Mouse (Mus musculus) v-Abl transformed pro-B cells (cell line): ENCODE measurements around the gene H2-Ke6.

Experiments
- in situ Hi-C, 2 experiments: fragments of 400-800 bp; cut with MboI; formaldehyde crosslinking; loops; one replicate each; pipeline ENCODE4 v1.15.1; 2025; ENCODE audit not compliant: unreplicated experiment in 2 of 2

The H2-Ke6 gene

DNA sequence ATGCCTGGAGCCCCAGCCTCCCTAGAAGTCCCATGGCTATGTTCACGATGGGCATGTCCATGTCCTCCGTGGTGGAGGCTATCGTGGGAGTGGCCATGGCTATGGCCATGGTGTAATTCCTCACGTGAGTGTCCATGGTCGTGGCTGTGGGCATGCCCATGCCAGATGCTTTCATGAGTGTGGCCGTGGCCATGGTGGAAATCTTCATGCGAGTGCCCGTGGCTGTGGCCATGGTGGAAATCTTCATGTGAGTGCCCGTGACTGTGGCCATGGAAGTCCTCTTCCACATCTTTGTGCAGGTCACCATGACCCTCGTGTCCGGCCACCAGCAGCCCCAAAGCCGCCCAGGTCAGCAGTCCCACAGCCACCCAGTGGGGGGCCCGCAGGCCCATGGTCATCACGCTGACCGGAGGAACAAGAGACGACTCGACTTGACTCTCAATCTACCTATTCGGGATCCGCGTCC lies 3.0 kb upstream of the H2-Ke6 start:
- in situ Hi-C loops, result no loop called here

DNA sequence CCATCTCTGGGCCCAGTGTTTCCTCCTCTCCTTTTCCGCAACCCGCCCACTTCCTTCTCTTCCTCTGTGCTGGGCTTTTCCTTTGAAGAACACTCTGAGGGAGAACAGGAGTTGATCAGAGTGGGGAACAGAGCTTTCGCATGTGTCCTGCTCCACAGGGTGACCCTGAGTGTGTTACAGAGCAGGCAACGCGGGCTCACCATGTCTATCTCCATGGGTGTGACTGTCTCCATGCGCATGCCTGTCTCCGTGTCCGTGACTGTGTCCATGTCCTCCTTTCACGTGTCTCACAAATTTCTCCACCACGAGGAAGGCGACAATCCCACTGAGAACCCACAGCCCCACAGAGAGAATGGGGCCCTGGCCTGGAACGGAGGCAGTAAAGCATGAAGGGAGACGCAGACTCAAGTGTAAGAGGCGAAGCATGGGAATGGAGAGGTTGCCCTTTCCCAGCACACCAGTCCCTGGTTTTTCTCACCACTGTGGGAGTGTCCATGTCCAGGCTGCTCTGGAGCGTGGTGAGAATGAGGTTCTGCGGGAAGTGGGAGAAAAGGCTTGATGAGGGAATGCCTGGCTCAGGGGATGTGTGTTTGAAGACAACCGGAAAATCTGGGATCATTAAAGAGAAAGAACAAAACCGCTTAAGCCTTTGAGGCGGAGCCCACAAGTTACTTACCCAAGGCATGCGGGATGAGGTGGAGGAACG lies 2.2 kb upstream of the H2-Ke6 start:
- in situ Hi-C loops, result no loop called here

DNA sequence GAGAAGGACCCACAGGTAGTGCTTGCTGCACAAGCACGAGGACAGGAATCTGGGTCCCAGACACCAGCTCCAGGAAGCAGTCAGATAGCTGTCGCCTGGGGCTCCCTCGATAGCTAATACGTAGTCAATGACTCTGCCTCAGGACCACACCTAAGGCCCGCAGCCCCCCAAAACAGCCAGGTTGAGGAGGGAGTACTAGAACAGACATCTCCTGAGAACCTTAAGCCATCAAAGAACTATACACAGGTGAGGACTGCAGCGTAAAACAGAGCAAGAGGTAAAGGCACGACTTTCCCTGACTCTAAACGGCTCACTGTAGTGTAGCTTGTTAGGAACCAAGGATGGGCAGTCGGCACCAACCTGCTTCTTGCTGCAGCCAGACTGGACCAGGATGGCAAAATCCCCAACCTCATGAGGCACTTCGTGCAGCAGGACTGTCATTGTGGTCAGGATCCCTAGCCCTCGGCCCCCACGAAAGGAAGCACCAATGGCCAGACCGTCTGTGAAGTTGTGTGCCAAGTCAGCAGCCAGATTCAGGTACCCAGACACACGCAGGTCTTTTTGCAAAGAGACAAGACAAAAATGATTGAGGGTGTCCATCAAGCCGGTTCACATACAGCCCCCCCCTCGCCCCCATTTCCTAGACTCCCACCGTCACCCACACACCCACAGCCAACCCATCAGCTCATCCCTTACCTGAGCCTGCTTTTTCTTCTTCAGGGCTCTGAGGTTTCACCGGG lies 1.5 kb upstream of the H2-Ke6 start:
- in situ Hi-C loops, result no loop called here

DNA sequence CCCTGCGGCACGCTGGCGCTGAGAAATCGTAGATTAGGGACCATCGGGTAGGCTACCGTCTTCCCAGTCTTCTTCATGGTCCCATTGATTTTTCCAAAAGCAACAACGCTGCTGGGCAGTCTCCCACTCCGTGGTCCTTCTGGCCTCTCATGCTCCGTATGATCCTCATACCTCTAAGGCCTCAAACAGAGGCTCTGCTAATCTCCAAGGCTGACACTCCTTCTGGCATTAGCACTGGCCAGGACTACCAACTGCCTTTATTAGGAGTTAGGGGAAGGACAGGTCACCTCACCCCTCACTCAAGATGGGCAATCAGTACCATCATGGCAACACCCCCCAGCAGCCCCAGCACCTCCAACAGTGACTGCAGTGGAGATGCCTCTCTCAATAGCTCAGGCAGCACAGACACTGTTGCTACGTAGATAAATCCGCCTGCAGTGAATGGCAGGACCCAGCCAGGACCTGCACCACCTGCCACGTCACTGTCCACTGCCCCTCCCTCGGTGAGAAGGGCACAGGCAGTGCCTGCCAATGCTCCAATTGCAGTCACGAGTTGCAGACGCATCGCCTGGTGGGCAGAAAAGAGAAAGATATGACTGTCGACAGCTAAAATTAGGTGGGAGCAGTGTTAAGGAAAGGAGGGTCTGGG lies 765 bp upstream of the H2-Ke6 start:
- in situ Hi-C loops, result no loop called here

DNA sequence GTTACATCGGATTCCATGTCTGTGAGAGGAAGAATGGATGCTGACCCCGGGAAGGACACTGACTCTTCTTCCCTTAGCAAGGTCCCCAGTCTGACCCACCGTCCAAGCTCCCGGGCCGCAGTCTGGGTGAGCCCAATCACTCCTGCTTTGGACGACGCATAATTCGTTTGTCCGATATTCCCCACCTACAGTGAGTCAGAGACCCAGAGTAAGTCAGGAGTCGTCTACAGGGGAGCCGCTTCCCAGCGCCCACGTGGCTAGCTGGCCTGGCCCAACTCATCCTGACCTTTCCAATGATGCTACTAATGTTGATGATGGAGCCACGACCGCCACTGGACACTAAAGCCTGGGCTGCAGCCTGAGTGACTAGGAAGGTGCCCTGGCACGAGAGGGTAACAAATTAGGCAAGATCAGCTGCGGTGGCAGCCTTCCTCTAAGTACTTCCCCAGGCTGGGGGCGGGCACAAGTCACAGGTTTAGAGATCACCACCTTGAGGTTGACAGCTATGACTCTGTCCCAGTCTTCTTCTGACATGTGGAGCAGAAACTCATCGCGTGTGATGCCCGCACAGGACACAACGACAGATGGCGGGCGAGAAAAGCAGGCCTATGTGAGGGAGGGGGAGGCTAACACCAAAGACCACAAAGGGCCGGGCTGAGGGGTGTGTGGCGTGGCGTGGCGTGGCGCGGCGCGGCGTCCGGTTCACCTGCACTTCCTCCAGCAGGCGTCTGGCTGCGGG lies 774 bp downstream of the H2-Ke6 start:
- in situ Hi-C loops, result no loop called here

DNA sequence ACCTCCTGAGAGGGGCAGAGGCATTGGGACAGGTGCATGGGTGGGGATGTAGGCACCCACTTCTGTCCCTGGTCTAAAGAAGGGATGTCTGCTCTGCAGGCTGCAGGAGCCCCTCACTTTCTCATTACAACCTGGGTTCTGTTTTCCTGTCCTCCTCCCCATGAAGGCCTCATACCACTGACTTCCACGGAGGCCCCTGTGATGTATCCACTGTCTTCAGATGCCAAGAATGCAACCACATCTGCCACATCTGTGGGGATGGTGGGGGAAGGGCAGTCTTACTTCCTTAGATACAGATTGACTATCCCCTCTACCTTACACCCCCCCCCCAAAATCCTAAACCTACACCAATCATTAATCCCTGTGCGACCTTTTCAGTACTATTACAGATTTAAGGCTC lies 1.6 kb downstream of the H2-Ke6 start:
- in situ Hi-C loops, result no loop called here

DNA sequence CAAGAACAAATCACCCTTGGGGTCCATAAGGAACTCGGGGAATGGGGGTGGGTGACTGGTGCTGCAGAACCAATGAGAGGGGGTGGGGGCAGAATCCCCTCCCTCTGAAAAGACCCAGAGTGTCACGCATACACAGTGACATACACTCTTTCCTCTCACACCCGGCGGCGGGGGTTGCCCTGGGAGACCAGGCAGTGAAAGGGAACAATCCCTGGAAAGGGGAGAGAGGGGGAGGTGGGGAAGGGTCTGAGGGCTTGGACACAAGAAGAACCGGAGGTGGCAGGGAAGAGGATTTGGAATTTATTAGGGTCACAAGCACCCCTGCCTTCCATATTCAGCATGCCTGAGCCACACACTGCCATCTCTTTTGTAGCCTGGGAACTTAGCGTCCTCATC lies 2.1 kb downstream of the H2-Ke6 start:
- in situ Hi-C loops, result no loop called here

DNA sequence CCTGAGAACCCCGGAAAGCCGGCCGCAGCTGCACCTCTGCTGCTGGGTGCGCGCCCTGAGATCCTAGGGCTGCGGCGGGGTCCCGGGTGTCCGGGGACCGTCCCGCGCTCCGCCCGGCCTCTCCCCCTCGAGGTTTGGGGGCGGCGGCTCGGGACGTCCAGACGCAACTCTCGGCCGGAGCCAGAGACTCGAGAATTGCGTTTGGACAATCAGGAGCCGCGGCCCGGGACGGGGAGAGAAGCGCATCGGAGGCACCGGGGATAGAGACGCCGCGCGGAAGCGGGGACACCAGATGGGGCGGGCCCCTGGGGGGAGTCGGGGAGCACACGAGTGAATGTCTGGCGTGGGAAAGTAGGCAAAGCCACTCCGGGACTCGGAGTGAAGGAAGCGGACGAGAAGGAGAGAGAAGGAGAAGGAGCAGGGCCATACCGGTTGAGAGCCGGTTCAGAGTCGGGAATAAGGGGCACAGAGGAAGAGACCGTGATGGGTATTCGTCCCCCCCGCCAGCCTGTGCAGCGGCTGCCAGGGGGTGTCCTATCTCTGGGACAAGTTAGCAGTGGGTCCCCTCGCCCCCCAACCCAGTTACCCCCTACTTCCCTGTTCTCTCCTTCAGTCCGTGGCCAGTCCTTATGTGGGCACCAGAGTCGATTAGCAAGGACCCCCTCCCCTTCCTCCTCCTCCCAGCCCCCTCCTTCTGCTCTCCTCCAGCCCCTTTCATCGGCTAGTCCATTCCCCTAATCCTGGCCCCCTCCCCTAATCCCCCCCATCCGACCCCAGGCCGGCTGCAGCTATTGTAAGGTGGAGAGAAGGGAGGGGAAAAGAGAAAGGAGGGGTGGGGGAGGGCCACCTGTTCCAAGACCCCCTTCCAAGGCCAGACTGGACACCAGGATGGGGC lies 2.8 kb downstream of the H2-Ke6 start:
- in situ Hi-C loops, result loop anchor here in 1 of 2 experiments (25.0 kb wide), 1 partner anchor 1362 kb away; the partner anchor contains the start of gene H2-Q4

DNA sequence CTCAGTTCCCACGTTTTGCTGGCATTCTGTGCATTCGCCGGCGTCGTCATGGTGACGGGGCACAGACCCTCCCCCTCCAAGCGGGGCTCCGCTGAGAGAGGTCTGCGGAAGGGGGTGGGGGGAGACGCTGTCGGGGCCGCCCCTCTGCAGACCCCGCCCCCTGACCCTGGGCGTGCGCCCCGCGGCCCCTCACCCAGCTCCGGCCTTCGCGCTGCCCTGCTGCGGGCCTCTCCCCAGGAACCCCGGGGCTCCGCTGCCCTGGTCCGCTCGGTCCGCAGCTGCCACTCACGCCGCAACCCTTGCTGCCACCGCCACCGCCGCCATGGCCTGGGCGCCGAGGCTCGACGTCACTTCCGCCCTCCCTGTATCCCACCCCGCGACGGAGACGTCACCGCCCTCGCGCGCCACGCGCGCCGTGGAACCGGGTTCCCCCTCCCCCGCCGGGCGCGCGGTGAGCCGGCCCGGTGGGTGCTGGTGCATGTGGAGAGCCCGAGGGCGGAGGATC lies 3.5 kb downstream of the H2-Ke6 start, which contains the start of gene Ring1:
Gene Ring1 (minus strand): TSS at position 364 of the 505 bp plus-strand sequence.
- in situ Hi-C loops, result loop anchor here in 1 of 2 experiments (25.0 kb wide), 1 partner anchor 1363 kb away; the partner anchor contains the start of gene H2-Q4

DNA sequence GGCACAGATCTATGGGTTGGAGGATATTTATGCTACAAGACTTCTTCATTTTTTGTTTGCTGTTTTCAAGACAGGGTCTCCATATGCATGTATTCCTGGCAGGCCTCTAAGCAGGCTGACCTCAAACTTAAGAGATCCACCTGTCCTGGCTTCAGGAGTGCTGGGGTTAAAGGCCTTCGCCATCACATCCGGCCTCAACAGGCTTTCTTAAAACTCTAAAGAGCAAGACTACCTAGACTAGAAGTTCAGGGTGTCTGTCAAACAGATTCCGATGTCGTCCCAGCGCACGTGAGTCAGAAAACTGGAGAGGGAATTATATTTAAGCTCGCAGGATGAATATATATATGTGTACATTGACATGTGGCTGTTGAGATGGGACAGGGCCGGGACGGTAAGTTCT lies 4.2 kb downstream of the H2-Ke6 start:
- in situ Hi-C loops, result loop anchor here in 1 of 2 experiments (25.0 kb wide), 1 partner anchor 1364 kb away; the partner anchor contains the start of gene H2-Q4

DNA sequence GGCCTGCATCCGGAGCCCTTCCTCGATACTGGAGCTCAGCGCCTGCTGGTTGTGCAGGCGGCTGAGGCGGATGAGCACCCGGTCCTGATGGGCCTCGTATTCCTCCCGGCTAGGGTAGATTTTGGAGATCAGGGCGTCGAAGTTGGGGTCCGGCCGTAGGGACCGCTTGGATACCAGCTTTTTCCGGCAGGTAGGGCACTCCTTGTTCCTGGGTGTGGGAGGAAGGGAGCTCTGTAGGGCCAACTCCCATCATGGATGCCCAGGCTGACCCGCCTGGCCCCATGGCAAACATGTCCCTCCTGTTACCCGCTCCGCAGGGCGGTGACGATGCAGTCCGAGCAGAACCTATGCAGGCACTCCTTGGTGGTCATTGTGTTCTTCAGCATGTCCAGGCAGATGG lies 4.9 kb downstream of the H2-Ke6 start:
- in situ Hi-C loops, result loop anchor here in 1 of 2 experiments (25.0 kb wide), 1 partner anchor 1364 kb away; the partner anchor contains the start of gene H2-Q4

DNA sequence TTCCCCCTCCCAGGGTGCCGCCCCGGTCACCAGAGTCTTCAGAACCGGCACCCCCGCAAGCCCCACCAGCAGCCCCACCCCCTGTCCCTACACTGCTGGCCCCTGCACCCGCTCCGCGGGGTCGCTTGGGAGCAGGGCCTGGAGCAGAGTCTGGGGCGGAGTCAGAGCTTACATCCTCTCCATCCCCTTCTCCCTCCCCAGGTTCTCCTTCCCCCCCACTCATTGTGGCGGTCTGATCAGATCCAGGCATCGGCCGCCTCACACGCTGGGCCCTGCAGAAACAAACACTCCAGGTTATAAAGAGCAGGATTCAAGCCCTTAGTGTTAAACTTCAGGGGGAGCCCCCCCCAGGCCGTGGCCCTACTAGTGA lies 5.5 kb downstream of the H2-Ke6 start:
- in situ Hi-C loops, result loop anchor here in 1 of 2 experiments (25.0 kb wide), 1 partner anchor 1365 kb away; the partner anchor contains the start of gene H2-Q4

DNA sequence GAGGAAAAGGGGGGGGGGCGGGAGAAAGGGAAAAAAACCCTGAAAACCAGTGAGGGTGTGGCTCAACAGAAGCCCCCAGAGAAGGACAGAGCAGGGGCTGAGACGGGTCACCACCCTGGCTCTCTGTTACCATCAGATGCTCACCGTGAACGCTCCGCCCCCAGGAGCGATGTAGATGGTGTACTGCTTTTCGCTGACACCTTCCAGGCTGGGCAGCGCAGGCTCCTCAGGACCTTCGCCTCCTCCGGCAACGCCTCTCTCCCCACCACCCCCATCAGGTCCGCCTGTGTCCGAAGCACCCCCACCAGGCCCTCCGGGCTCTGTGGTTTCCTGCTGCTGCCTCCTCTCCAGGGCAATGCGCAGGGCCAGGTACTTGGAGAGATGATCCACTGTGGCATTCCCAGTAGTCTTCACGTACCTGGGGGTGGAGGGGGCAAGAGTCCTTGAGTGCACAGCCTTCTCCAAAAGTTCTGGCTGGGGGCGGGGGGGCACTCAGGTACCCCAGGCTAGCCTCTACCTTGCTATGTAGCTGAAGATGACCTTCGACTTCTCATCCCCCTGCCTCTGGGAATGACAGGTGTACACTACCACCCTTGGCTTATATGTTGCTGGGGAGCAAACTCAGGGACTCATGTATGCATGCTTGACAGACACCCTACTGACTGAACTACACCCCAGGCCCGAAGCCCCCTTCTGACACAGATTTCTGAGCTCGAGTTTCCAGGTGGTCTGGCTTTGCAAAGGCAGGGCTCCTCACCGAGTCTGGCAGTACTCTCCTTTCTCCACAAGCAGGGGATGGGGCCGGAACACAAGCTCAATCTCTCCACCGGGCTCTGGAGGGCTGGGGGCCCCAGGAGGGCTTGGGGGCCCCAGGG lies 6.1 kb downstream of the H2-Ke6 start:
- in situ Hi-C loops, result loop anchor here in 1 of 2 experiments (25.0 kb wide), 1 partner anchor 1366 kb away; the partner anchor contains the start of gene H2-Q4

DNA sequence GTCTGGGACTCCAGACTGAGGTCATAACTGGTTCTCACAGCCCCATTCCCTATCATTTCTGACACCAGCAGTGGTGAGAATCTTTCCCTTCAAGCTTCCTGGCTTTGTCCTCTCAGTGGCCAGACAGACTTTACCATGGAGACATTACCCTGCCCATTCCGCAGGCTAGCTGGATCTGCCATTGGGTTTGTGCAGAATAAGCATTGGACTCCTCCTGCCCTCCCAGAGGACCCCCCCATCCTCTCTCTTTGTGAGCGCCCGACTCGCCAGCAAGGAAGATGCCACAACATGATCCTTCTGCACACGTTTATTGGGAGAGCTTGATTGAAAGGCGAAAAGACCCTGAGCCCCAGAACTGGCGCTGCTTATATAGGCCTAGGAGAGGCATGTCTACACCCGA lies 14.4 kb downstream of the H2-Ke6 start:
- in situ Hi-C loops, result loop anchor here in 1 of 2 experiments (25.0 kb wide), 1 partner anchor 1374 kb away; the partner anchor contains the start of gene H2-Q4

DNA sequence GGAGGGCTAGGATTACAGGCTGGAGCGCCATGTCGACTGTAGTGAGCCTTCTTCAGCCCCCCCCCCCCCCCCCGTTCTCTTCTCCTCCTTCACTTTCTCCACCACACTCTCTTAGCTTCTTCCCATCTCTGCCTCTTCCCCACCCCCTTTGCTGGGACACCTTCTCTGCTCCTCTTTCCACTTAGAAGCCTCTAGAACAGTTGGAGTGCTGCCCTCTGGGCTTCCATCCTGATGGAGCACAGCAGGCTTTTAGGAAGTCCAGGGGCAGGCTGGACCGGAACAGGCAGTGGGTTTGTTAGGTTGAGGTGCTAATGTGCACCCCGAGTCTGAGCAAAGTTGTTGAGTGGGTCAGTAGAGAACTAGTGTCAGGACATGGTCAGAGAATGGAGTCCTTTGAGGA lies 17.7 kb downstream of the H2-Ke6 start:
- in situ Hi-C loops, result loop anchor here in 1 of 2 experiments (25.0 kb wide), 1 partner anchor 1377 kb away; the partner anchor contains the start of gene H2-Q4

DNA sequence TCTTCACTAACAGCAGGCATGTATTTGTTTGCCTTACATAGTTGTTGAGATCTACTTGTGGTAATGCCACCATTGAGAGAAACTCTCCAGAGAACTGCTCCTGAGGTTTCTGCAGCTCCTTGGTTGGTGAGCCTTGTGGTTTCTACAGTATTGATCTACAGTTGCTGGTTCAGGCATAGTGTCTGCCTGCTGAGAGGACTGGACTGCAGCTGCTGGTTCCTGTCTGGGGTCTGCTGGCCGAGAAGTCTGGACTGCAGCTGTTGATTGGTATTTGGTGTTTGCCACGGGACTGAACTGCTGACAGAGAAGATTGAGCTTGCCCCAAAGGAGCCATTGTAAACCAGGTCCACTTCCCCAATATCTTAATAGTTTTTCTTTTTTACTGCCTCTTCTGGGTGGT lies 21.3 kb downstream of the H2-Ke6 start:
- in situ Hi-C loops, result loop anchor here in 1 of 2 experiments (25.0 kb wide), 1 partner anchor 1381 kb away; the partner anchor contains the start of gene H2-Q4

DNA sequence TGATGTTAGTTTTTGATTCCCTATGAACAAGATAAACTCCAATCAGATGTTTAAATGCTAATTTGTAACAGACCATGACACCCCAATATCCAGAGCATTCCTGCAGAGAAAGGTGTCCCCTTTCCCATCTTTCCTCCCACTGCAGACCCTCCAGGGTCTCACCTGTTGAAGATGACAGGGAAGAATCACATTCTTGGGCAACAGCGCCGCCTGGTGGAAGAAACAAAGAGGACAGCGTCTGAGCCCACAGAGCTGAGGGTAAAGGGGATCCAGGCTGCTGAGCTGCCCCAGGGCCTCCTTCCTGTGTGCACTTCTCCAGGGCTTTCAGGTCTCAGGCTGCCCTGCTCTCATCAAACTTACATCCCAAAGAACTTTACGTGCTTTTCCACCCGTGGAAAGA lies 24.4 kb downstream of the H2-Ke6 start:
- in situ Hi-C loops, result loop anchor here (5.0 to 25.0 kb wide), 3 partner anchors 36 to 1384 kb away; partner anchors contain the start of genes H2-D1 (in 1 of the 2) and H2-Q4 (in 1 of the 2)

DNA sequence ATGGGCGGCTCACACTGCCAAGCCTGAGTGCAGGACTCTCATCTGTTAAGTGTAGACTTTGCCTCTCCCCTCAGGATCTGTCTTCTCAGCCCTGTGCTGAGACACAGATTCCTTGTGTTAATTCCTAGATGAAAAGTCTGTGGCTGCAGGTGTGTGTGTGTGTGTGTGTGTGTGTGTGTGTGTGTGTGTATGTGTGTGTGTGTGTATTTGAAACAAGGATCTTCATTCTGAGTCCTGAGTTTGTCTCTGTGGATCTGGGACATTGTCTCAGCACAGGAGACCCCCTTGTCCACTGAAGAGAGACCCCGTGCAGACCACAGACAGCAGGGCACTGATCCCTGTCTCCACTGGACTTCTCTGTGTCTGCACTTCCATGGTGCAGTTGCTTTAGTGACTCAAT lies 27.1 kb downstream of the H2-Ke6 start:
- in situ Hi-C loops, result loop anchor here (5.0 to 25.0 kb wide), 3 partner anchors 33 to 1387 kb away; partner anchors contain the start of genes H2-D1 (in 1 of the 2) and H2-Q4 (in 1 of the 2)
